Mouse (Mus musculus) CH12.LX (cell line): Measurements from ENCODE around the gene Tagln2. TPM values are rescaled to one million over a fixed set of nuclear protein-coding genes. Genes with fewer than 3 reads are reported as not detected.

Experiments used
- DNase-seq: peaks from one replicate; pipeline ENCODE4 v3.0.0-alpha.2; 2013; ENCODE audit errors: extremely low read depth
- H3K27ac ChIP-seq: 2 replicates; pipeline ENCODE4 v1.5.1; 2012; ENCODE audit warnings: low read depth, mild to moderate bottlenecking, control low read depth, moderate library complexity; ENCODE audit not compliant: insufficient read depth
- H3K27me3 ChIP-seq: replicated peaks from 2 replicates; pipeline ENCODE3; 2012; ENCODE audit warnings: inconsistent platforms
- H3K36me3 ChIP-seq, 2 experiments: replicated peaks in 1 of 2; 2 replicates each; pipeline versions ENCODE3 to v1.6.1; 2012; ENCODE audit warnings: inconsistent platforms in 1 of 2, low read length in 1 of 2, mild to moderate bottlenecking in 1 of 2, mixed read lengths in 1 of 2, moderate library complexity in 1 of 2; ENCODE audit not compliant: control insufficient read depth in 1 of 2, insufficient read depth in 1 of 2
- H3K4me1 ChIP-seq, 2 experiments: 2 replicates each; pipeline ENCODE4 v1.6.1; 2012; ENCODE audit warnings: inconsistent platforms in 1 of 2, moderate library complexity in 1 of 2; ENCODE audit not compliant: insufficient read depth in 2 of 2, control insufficient read depth in 1 of 2
- H3K4me2 ChIP-seq: 2 replicates; pipeline ENCODE4 v1.6.1; 2012; ENCODE audit warnings: low read depth, mild to moderate bottlenecking, control low read depth; ENCODE audit not compliant: poor library complexity, insufficient read depth, severe bottlenecking
- H3K4me3 ChIP-seq, 3 experiments: fragments of 150-350 bp in 1 of 3; sonication (generic) in 1 of 3; replicated peaks in 1 of 3; 2 replicates each; pipeline versions ENCODE3 to v1.5.1; 2011 to 2012; ENCODE audit warnings: low read depth in 2 of 3, low read length in 2 of 3, mild to moderate bottlenecking in 2 of 3, moderate library complexity in 2 of 3, control low read depth in 1 of 3, improper control_type of control experiment in 1 of 3, inconsistent platforms in 1 of 3, mixed read lengths in 1 of 3; ENCODE audit not compliant: poor library complexity in 1 of 3
- H3K79me2 ChIP-seq: replicated peaks from 2 replicates; pipeline ENCODE4 v1.6.1; 2012; ENCODE audit warnings: mild to moderate bottlenecking, moderate library complexity; ENCODE audit not compliant: control insufficient read depth, poor library complexity, insufficient read depth, severe bottlenecking; ENCODE audit errors: extremely low read depth
- H3K9ac ChIP-seq: 2 replicates; pipeline ENCODE4 v1.6.1; 2012; ENCODE audit warnings: low read depth, mild to moderate bottlenecking, control low read depth, moderate library complexity; ENCODE audit not compliant: insufficient read depth
- H3K9me3 ChIP-seq: replicated peaks from 2 replicates; pipeline ENCODE3; 2012; ENCODE audit warnings: low read length, inconsistent platforms, mixed read lengths
- CHD2 ChIP-seq: IDR thresholded peaks from 2 replicates; pipeline ENCODE4 v1.6.1; 2011; ENCODE audit warnings: low read length, improper control_type of control experiment
- CTCF ChIP-seq, 2 experiments: IDR thresholded peaks in 1 of 2; conservative IDR thresholded peaks in 1 of 2; 2 replicates each; pipeline ENCODE4 v1.5.1; 2011 to 2012; ENCODE audit warnings: low read depth in 2 of 2, low read length in 2 of 2, improper control_type of control experiment in 1 of 2, inconsistent platforms in 1 of 2, mild to moderate bottlenecking in 1 of 2, moderate library complexity in 1 of 2
- ELF1 ChIP-seq: IDR thresholded peaks from 2 replicates; pipeline ENCODE4 v1.6.1; 2014; ENCODE audit warnings: low read depth, mild to moderate bottlenecking, inconsistent platforms, low read length, improper control_type of control experiment
- EP300 ChIP-seq: IDR thresholded peaks from 2 replicates; pipeline ENCODE4 v1.6.1; 2011; ENCODE audit warnings: low read length, improper control_type of control experiment
- ETS1 ChIP-seq: conservative IDR thresholded peaks from 2 replicates; pipeline ENCODE4 v1.6.1; 2012; ENCODE audit warnings: low read depth, mild to moderate bottlenecking, inconsistent platforms, low read length, improper control_type of control experiment, moderate library complexity
- GABPA ChIP-seq: IDR thresholded peaks from 2 replicates; pipeline ENCODE4 v1.6.1; 2012; ENCODE audit warnings: low read depth, low read length, improper control_type of control experiment, inconsistent platforms; ENCODE audit not compliant: insufficient replicate concordance
- MAFK ChIP-seq: IDR thresholded peaks from 2 replicates; pipeline ENCODE4 v1.6.1; 2011; ENCODE audit warnings: low read length, improper control_type of control experiment; ENCODE audit not compliant: insufficient replicate concordance
- MAZ ChIP-seq: IDR thresholded peaks from 2 replicates; pipeline ENCODE4 v1.6.1; 2012; ENCODE audit warnings: low read depth, mild to moderate bottlenecking, inconsistent platforms, low read length, improper control_type of control experiment, moderate library complexity
- MEF2A ChIP-seq: IDR thresholded peaks from 2 replicates; pipeline ENCODE4 v1.6.1; 2014; ENCODE audit warnings: low read depth, mild to moderate bottlenecking, inconsistent platforms, low read length, improper control_type of control experiment, borderline replicate concordance
- MYC ChIP-seq: IDR thresholded peaks from 2 replicates; pipeline ENCODE4 v1.6.1; 2011; ENCODE audit warnings: low read depth, mild to moderate bottlenecking, improper control_type of control experiment, low read length
- NRF1 ChIP-seq: IDR thresholded peaks from 2 replicates; pipeline ENCODE4 v1.6.1; 2014; ENCODE audit warnings: low read depth, mild to moderate bottlenecking, inconsistent platforms, low read length, improper control_type of control experiment, moderate library complexity
- PAX5 ChIP-seq: IDR thresholded peaks from 2 replicates; pipeline ENCODE4 v1.6.1; 2012; ENCODE audit warnings: low read length, inconsistent platforms, mixed read lengths
- POLR2A ChIP-seq: IDR thresholded peaks from 2 replicates; pipeline ENCODE4 v1.6.1; 2011; ENCODE audit warnings: low read depth, mild to moderate bottlenecking, improper control_type of control experiment, low read length
- POLR2AphosphoS2 ChIP-seq: IDR thresholded peaks from 2 replicates; pipeline ENCODE4 v1.6.1; 2011; ENCODE audit warnings: low read depth, low read length, improper control_type of control experiment
- RAD21 ChIP-seq: IDR thresholded peaks from 2 replicates; pipeline ENCODE4 v1.6.1; 2011; ENCODE audit warnings: low read depth, mild to moderate bottlenecking, low read length, improper control_type of control experiment, moderate library complexity
- RCOR1 ChIP-seq: conservative IDR thresholded peaks from 2 replicates; pipeline ENCODE4 v1.6.1; 2012; ENCODE audit warnings: low read depth, mild to moderate bottlenecking, inconsistent platforms, low read length, improper control_type of control experiment
- TBP ChIP-seq: conservative IDR thresholded peaks from 2 replicates; pipeline ENCODE4 v1.6.1; 2011; ENCODE audit warnings: low read depth, low read length, improper control_type of control experiment
- UBTF ChIP-seq: IDR thresholded peaks from 2 replicates; pipeline ENCODE4 v1.6.1; 2012; ENCODE audit warnings: low read depth, mild to moderate bottlenecking, inconsistent platforms, low read length, improper control_type of control experiment, moderate library complexity
- USF2 ChIP-seq: conservative IDR thresholded peaks from 2 replicates; pipeline ENCODE4 v1.6.1; 2011; ENCODE audit warnings: low read depth, low read length, improper control_type of control experiment
- ZC3H11A ChIP-seq: IDR thresholded peaks from 2 replicates; pipeline ENCODE4 v1.6.1; 2012; ENCODE audit warnings: low read depth, mild to moderate bottlenecking, inconsistent platforms, low read length, improper control_type of control experiment
- dilution Hi-C: fragments of 300-500 bp; cut with MboI; formaldehyde crosslinking; loops from 2 replicates; pipeline ENCODE4 v1.14.3; 2020; ENCODE audit warnings: low sequenced_read_pairs; ENCODE audit not compliant: extremely low pct_unique_long_range_greater_than_20kb, extremely low pct_ligation_motif_present
- in situ Hi-C: fragments of 300-500 bp; cut with MboI; formaldehyde crosslinking; loops from 3 replicates; pipeline ENCODE4 v1.14.3; 2019; ENCODE audit warnings: low sequenced_read_pairs, low pct_ligation_motif_present, low pct_unique_long_range_greater_than_20kb, mixed read lengths
- polyA plus RNA-seq: library from polyadenylated mRNA; unstranded; fragments of >175 nt; gene quantifications from 2 replicates; pipeline ENCODE4 v1.2.1, GENCODE M21; 2012; ENCODE audit warnings: low read depth; ENCODE audit not compliant: insufficient read length
- total RNA-seq, 2 experiments: library from RNA; depleted of rRNA; stranded (reverse); fragments of 300-350 nt in 1 of 2; fragments of >200 nt in 1 of 2; gene quantifications; 2 replicates each; pipeline ENCODE4 v1.2.3; 2012 to 2014

Gene Tagln2
- total and polyA plus RNA-seq, 3 experiments = 172 to 337 (median 206) TPM

DNA sequence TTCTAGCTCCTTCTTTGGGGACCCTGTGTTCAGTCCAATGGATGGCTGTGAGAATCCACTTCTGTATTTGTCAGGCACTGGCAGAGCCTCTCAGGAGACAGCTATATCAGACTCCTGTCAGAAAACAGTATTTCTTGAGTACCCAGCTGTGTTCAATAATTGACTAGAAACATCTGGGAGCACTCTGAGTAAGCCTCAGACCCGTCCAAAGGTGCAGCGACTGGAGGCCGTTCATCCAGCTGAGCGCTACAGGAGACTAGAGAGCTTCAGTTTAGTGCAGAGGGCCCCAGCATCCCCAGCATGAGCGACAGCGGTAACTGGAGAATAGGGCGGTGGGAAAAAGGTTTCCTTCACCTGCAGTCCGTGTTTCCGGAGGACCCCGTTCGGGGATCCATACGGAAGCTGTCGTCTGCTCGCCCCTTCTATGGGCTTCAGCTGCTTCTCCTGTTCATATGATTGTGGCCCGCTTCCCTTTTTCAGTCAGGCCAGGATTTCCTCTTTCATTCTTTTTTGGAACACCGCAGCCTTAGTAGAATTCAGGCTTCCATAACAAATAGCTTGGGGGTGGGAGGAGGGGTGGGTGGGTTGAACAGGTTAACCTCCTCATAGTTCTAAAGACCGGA is 48.9 kb upstream of the Tagln2 start:
- Histone ChIP-seq H3K9me3 (no peaks in the 10 kb centered on the region), H3K4me3 (no peak overlapping the region), H3K4me2 (no peak overlapping the region), H3K79me2 (no peaks in the 10 kb centered on the region), H3K9ac (no peak overlapping the region), H3K27ac (no peak overlapping the region), H3K4me1 (peaks cover 4 to 33% of the 10 kb centered on the region in 2 experiments; a peak in 3 of 4 replicates), H3K27me3 (no peaks in the 10 kb centered on the region), H3K36me3 (no peaks in the 10 kb centered on the region)
- in situ Hi-C loops (loop anchor here (5.0 kb wide), 1 partner anchor 34 kb away; no protein-coding TSS in a partner anchor), dilution Hi-C loops (no loop called here)
- DNase-seq = no peak
- no peak for TF ChIP-seq USF2
- TF ChIP-seq POLR2AphosphoS2 = no peak
- no peak for TF ChIP-seq MAZ
- no peak for TF ChIP-seq CTCF (conservative IDR thresholded peaks at IDR 0.05 in 1 of 2, IDR thresholded peaks at IDR 0.05 in 1 of 2; ENCODE audit: low read depth in 2 of 2, low read length in 2 of 2)
- TF ChIP-seq MYC = no peak
- no peak for TF ChIP-seq CHD2
- TF ChIP-seq TBP = no peak
- no peak for TF ChIP-seq POLR2A
- no peak for TF ChIP-seq UBTF
- no peak for TF ChIP-seq RCOR1

DNA sequence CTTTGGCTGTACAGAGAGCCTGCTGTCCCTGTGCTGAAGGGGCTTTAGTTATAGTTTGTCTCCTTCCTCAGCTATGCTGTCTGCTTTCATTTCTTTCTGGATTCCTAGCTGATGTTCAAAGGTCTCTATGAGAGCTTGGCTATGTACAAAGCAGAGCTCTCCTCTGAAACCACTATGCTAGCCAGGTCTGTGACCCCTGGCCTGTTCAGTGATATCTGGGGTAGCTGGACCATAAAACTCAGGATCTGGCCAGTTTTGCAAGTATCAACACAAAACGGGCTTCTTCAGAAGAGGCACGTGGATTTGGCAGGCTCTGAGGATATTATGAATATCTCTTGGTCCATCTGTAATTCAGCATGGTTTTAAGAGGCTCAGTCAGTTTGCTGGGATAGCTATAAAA is 46.9 kb upstream of the Tagln2 start:
- TF ChIP-seq MYC (no peak), MEF2A (no peak), RAD21 (no peak), GABPA (no peak), PAX5 (no peak), ETS1 (no peak), MAFK (no peak), CHD2 (no peak), UBTF (no peak), NRF1 (no peak), ZC3H11A (no peak), ELF1 (no peak), EP300 (no peak), RCOR1 (no peak)
- Histone ChIP-seq H3K27me3 (no peaks in the 10 kb centered on the region), H3K4me2 (no peak overlapping the region), H3K4me3 (no peak overlapping the region), H3K9ac (no peak overlapping the region), H3K4me1 (peaks cover 4 to 37% of the 10 kb centered on the region in 2 experiments; a peak in 3 of 4 replicates), H3K36me3 (no peaks in the 10 kb centered on the region), H3K79me2 (no peaks in the 10 kb centered on the region), H3K9me3 (no peaks in the 10 kb centered on the region), H3K27ac (no peak overlapping the region)
- DNase-seq = no peak
- dilution Hi-C loops = no loop called here
- in situ Hi-C loops = loop anchor here (5.0 kb wide), 1 partner anchor 36 kb away; no protein-coding TSS in a partner anchor
